Mouse (Mus musculus) embryonic facial prominence, embryonic 11.5 days (tissue): ENCODE data around the gene Pon2. TPM values are rescaled to one million over a fixed set of nuclear protein-coding genes. Genes with fewer than 3 reads are reported as not detected.

Source experiments
- polyA plus RNA-seq: library from polyadenylated mRNA; unstranded; fragments of >200 nt; fragmentation: Nextera tagmentation; extraction: Ambion mirVana; gene quantifications from 2 replicates; pipeline ENCODE4 v1.2.1, GENCODE M21; 2014

Gene Pon2
- polyA plus RNA-seq, 1 experiment from 2014 or later = 19.9 TPM

Other genes with a start within 250 kb of the Pon2 start
- gene Pon1, start 104.5 kb downstream of the Pon2 start, polyA plus RNA-seq = not detected in 2 replicates
- 4.2 and 6.6 TPM in 2 replicates for gene Pon3, start 42.2 kb downstream of the Pon2 start, polyA plus RNA-seq
- gene Asb4, start 84.9 kb upstream of the Pon2 start, polyA plus RNA-seq = 90.5 and 98.5 TPM in 2 replicates
- gene Pdk4, start 197.9 kb upstream of the Pon2 start, polyA plus RNA-seq = 1.00 and 1.1 TPM in 2 replicates